Mouse (Mus musculus): ENCODE data around the gene Cacnb4. TPM values are rescaled to one million over a fixed set of nuclear protein-coding genes. Genes with fewer than 3 reads are reported as not detected.
A peak's percentile ranks its signal among the peaks of the same experiment; 100 is the strongest.

Gene Cacnb4
- polyA plus RNA-seq, 1 experiment from 2014 or later: 2.0 TPM

DNA sequence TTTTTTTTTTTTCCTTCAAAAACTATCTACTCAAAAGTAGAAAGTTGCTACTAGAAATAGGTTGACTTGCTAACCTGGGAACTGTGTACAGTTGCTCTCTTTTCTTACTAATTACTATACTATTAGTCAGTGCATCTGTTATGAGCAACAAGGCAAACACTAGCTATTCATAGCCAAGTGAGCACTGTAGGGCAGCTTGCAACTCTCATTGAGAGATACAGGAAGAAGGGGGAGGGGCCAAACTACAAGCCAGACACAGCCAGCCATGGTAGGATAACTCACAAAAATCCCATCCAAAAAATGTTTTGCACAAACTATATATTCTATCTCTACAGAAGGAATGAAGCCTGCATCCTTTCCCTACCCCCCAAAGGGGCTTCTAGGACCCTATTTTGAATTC, 79.1 kb downstream of the Cacnb4 start:
- H3K9ac ChIP-seq (replicated peaks; ENCODE audit: low read length): no peak overlapping the region
- no peaks in the 10 kb centered on the region for H3K4me1 ChIP-seq (ENCODE audit: insufficient read depth, low read length)
- no peaks in the 10 kb centered on the region for H3K9me3 ChIP-seq (ENCODE audit: low read length)
- no peaks in the 10 kb centered on the region for H3K27me3 ChIP-seq (ENCODE audit: insufficient read depth, low read length)
- no peak for ATAC-seq (ENCODE audit: low FRiP score, low TSS enrichment)
- H3K27ac ChIP-seq (ENCODE audit: low read length): no peak overlapping the region
- H3K36me3 ChIP-seq (ENCODE audit: insufficient read depth, low read length): no peaks in the 10 kb centered on the region
- no peak overlapping the region for H3K4me2 ChIP-seq (replicated peaks; ENCODE audit: low read depth, low read length)
- H3K4me3 ChIP-seq (ENCODE audit: low read length): no peak overlapping the region

DNA sequence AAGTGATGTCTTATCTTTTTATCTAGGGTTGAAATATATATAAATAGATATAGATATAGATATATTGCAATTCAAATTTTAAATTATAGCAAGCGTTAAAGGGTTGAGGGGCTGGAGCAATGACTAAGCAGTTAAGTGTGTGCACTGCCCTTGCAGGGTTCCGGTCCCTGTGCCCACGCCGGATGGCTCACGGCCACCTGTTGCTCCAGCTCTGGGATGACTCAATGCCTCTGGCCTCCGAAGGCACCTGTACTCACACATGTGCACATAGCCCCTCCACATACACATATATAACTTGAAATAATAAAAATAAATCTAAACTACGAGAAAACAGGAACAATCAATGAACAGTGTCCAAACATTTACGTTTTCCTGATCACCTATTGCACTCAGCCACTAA, 82.8 kb downstream of the Cacnb4 start:
- Histone ChIP-seq H3K36me3 (ENCODE audit: insufficient read depth, low read length) (no peaks in the 10 kb centered on the region), H3K4me1 (ENCODE audit: insufficient read depth, low read length) (peaks cover 4% of the 10 kb centered on the region; the same call in 1 of the 2 replicates), H3K4me3 (ENCODE audit: low read length) (no peak overlapping the region), H3K27me3 (ENCODE audit: insufficient read depth, low read length) (no peaks in the 10 kb centered on the region), H3K27ac (ENCODE audit: low read length) (no peak overlapping the region), H3K4me2 (replicated peaks; ENCODE audit: low read depth, low read length) (no peak overlapping the region), H3K9me3 (ENCODE audit: low read length) (no peaks in the 10 kb centered on the region), H3K9ac (replicated peaks; ENCODE audit: low read length) (no peak overlapping the region)
- 88% methylated on average over 8 of the region's 8 CpGs for WGBS
- ATAC-seq (ENCODE audit: low FRiP score, low TSS enrichment): no peak

DNA sequence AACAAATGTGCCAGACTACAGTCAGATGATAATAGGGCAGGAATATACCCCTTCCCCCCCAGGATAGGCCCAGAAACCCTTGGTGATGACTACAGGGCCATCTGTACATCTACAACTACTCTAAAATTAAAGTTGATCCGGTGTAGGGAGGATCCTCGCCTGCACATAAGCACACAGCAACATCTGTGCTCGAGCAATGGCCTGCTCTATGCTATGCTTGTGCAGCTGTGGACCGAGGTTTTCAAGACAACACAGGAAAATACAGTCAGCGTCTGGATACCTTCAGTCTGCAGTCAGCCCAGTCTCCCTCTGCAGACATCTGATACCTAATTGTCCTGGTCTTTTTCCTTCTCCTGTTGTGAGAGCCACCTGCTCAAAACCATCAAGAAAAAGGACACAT, 83.4 kb downstream of the Cacnb4 start:
- 47% methylated on average over 5 of the region's 5 CpGs for WGBS
- no peak overlapping the region for H3K4me3 ChIP-seq (ENCODE audit: low read length)
- ATAC-seq (ENCODE audit: low FRiP score, low TSS enrichment): no peak

DNA sequence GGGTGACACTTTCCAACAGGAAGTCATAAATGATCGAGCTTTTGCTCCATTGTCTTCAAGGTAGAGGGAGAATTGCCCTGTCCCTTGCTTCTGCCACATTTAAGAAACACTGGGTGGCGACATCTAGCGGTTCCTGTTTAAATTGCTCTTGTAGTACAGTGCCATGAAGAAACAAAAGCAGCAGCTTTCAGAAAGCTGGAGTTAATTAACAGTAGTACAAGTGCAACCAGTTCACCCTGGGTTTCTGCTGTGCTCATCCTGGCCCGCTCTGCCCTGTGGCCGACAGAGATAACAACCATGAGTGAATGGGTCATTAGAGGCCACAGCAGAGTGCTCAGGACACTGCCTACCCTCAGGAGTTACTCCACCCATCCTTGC, 85.7 kb downstream of the Cacnb4 start:
- Histone ChIP-seq H3K27ac (ENCODE audit: low read length) (no peak overlapping the region), H3K4me3 (ENCODE audit: low read length) (no peak overlapping the region), H3K9ac (replicated peaks; ENCODE audit: low read length) (no peak overlapping the region), H3K4me2 (replicated peaks; ENCODE audit: low read depth, low read length) (no peak overlapping the region), H3K9me3 (ENCODE audit: low read length) (no peaks in the 10 kb centered on the region), H3K27me3 (ENCODE audit: insufficient read depth, low read length) (no peaks in the 10 kb centered on the region), H3K4me1 (ENCODE audit: insufficient read depth, low read length) (peaks cover 4% of the 10 kb centered on the region; the same call in 1 of the 2 replicates), H3K36me3 (ENCODE audit: insufficient read depth, low read length) (no peaks in the 10 kb centered on the region)
- WGBS: 2% methylated on average over 5 of the region's 5 CpGs
- ATAC-seq (ENCODE audit: low FRiP score, low TSS enrichment): peak; percentile 60; the same call in 1 of the 2 replicates

More for the DNA sequence above, 83.4 kb downstream of the Cacnb4 start:
- Histone ChIP-seq H3K27ac (ENCODE audit: low read length) (no peak overlapping the region), H3K9ac (replicated peaks; ENCODE audit: low read length) (no peak overlapping the region), H3K36me3 (ENCODE audit: insufficient read depth, low read length) (no peaks in the 10 kb centered on the region), H3K9me3 (ENCODE audit: low read length) (no peaks in the 10 kb centered on the region), H3K4me1 (ENCODE audit: insufficient read depth, low read length) (peaks cover 4% of the 10 kb centered on the region; the same call in 1 of the 2 replicates), H3K27me3 (ENCODE audit: insufficient read depth, low read length) (no peaks in the 10 kb centered on the region), H3K4me2 (replicated peaks; ENCODE audit: low read depth, low read length) (no peak overlapping the region)

DNA sequence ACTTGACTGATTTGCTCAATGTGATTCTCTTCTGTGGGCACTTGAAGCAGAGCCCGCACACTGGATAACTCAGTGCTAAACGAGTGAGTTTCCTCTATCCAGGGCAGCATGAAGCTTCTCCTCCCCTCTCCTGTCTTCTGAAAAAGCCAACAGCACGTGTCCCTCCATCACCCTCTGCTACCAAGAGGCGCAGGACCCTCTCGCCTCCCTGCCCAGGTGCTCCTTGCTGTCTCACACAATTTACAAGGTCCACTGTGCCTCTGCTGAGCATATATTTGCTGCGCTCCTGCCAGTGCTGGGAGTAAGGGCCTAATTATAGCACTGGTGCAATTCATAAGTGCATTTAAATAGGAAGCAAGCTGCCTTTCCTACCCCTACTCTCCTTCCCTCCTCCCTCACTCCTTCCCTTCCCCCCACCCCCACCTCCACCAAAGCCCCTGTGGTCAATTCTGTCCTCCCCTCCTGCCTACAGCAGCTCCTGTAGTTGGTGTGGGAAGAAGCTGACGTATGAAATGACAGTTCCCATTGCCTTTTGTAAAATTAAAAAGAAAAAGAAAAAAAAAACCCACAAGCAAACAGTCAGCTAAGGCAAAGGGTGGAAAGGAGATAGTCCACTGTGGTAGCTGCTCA, 86.2 kb downstream of the Cacnb4 start:
- ATAC-seq (ENCODE audit: low FRiP score, low TSS enrichment): no peak
- Histone ChIP-seq H3K27me3 (ENCODE audit: insufficient read depth, low read length) (no peaks in the 10 kb centered on the region), H3K9ac (replicated peaks; ENCODE audit: low read length) (no peak overlapping the region), H3K9me3 (ENCODE audit: low read length) (no peaks in the 10 kb centered on the region), H3K4me1 (ENCODE audit: insufficient read depth, low read length) (peaks cover 4% of the 10 kb centered on the region; the same call in 1 of the 2 replicates), H3K4me2 (replicated peaks; ENCODE audit: low read depth, low read length) (no peak overlapping the region), H3K4me3 (ENCODE audit: low read length) (no peak overlapping the region), H3K36me3 (ENCODE audit: insufficient read depth, low read length) (no peaks in the 10 kb centered on the region), H3K27ac (ENCODE audit: low read length) (no peak overlapping the region)
- 67% methylated on average over 7 of the region's 7 CpGs for WGBS

DNA sequence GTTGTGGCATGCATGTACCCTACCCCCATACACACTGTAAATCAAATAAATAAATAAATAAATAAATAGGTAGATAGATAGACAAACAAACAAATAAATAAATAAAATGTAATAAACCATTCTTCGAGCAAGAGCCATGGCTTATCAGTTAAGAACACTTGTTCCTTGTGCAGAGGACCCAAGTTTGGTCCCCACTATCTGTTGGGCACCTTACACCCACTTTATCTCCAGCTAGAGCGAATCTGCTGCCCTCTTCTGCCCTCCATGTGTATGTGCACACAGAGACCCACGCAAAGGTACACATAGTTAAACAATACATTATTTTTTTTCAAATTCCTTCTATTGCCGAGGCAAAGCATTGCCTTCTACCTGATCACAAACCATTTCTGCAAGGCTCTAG, 87.1 kb downstream of the Cacnb4 start:
- H3K4me1 ChIP-seq (ENCODE audit: insufficient read depth, low read length): peaks cover 4% of the 10 kb centered on the region; the same call in 1 of the 2 replicates
- H3K36me3 ChIP-seq (ENCODE audit: insufficient read depth, low read length): no peaks in the 10 kb centered on the region
- no peak for ATAC-seq (ENCODE audit: low FRiP score, low TSS enrichment)
- no peak overlapping the region for H3K27ac ChIP-seq (ENCODE audit: low read length)
- whole genome bisulfite sequencing: 97% methylated on average over 4 of the region's 4 CpGs
- no peaks in the 10 kb centered on the region for H3K27me3 ChIP-seq (ENCODE audit: insufficient read depth, low read length)
- no peak overlapping the region for H3K4me3 ChIP-seq (ENCODE audit: low read length)
- H3K9ac ChIP-seq (replicated peaks; ENCODE audit: low read length): no peak overlapping the region
- H3K4me2 ChIP-seq (replicated peaks; ENCODE audit: low read depth, low read length): no peak overlapping the region
- no peaks in the 10 kb centered on the region for H3K9me3 ChIP-seq (ENCODE audit: low read length)

DNA sequence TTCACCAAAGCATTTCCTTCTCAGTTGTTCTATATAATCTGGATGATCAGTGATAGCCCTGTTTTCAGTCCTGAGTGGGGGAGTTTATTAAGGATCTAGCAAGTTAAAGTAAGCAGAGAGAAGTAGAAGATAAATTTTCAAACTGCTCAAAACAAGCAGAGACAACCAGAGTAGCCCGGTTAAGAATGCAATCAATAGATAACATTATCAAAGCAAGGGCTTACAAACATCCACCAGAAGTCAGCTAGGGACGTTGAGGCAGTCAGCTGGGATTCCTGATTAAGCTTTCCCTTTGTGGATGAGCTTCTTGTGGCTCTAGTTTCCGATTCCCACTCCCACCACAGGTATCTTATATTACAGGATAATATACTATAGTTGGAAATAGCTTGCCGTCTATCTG, 91.2 kb downstream of the Cacnb4 start:
- Histone ChIP-seq H3K9me3 (ENCODE audit: low read length) (peaks cover 4% of the 10 kb centered on the region; the same call in 1 of the 2 replicates), H3K4me3 (ENCODE audit: low read length) (no peak overlapping the region), H3K4me2 (replicated peaks; ENCODE audit: low read depth, low read length) (no peak overlapping the region), H3K4me1 (ENCODE audit: insufficient read depth, low read length) (peaks cover 2% of the 10 kb centered on the region; the same call in 1 of the 2 replicates), H3K27ac (ENCODE audit: low read length) (no peak overlapping the region), H3K27me3 (ENCODE audit: insufficient read depth, low read length) (no peaks in the 10 kb centered on the region), H3K36me3 (ENCODE audit: insufficient read depth, low read length) (no peaks in the 10 kb centered on the region), H3K9ac (replicated peaks; ENCODE audit: low read length) (no peak overlapping the region)
- ATAC-seq (ENCODE audit: low FRiP score, low TSS enrichment): no peak
- 76% methylated on average over 4 of the region's 4 CpGs for WGBS

DNA sequence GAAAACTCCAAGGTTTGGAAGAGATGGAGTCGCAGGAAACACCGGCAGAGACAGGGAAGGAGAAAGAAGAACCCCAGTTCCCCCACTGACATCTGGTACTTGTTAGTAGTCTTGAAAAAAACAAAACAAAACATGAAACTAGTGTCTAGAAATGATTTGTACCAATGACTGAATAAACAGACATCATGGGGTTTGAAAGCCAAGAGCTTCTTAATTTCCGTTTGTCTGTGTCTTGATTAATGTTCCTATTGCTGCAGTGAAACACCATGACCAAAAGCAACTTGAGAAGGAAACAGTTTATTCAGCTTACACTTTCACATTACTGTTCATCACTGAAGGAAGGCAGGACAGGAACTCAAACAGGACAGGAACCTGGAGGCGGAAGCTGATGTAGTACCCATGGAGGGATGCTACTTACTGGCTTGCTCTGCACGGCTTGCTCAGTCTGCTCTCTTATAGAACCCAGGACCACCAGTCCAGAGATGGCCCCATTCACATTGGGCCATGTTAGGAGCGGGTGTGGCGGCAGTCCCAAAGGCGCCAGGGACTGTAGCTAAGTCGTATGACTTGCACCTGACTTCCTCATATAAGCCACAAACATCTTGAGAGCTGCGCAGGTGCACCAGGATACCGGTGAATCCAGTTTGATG, 95.4 kb downstream of the Cacnb4 start:
- peak; percentile 64; the same call in 1 of the 2 replicates for ATAC-seq (ENCODE audit: low FRiP score, low TSS enrichment)
- H3K4me3 ChIP-seq (ENCODE audit: low read length): no peak overlapping the region
- H3K9me3 ChIP-seq (ENCODE audit: low read length): peaks cover 4% of the 10 kb centered on the region; the same call in 1 of the 2 replicates
- WGBS: 70% methylated on average over 9 of the region's 11 CpGs
- no peak overlapping the region for H3K4me2 ChIP-seq (replicated peaks; ENCODE audit: low read depth, low read length)
- H3K36me3 ChIP-seq (ENCODE audit: insufficient read depth, low read length): no peaks in the 10 kb centered on the region
- peaks cover 5% of the 10 kb centered on the region; the same call in 1 of the 2 replicates for H3K4me1 ChIP-seq (ENCODE audit: insufficient read depth, low read length)
- no peak overlapping the region for H3K9ac ChIP-seq (replicated peaks; ENCODE audit: low read length)
- no peaks in the 10 kb centered on the region for H3K27me3 ChIP-seq (ENCODE audit: insufficient read depth, low read length)
- H3K27ac ChIP-seq (ENCODE audit: low read length): peak overlapping the region; percentile 70

DNA sequence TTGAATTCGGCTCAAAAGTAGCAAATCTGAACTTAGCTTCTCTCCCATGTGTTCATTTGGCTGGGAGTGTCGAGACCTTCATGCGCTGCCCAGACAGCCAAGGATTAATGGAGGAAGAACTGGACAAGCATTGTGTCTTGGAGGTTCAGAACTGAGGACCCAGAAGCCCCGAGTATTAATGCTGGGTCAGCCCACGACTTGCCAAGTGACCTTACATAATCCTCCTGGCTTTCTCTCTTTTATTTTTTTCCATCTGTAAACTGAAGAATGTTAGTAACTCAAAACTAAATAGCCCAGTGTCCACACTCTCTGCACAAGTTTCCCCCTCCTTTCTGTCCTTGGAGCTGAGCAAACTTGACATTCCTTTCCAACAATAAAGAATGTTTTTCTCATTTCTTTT, 95.9 kb downstream of the Cacnb4 start:
- Histone ChIP-seq H3K27ac (ENCODE audit: low read length) (peak overlapping the region; percentile 70), H3K4me3 (ENCODE audit: low read length) (no peak overlapping the region), H3K36me3 (ENCODE audit: insufficient read depth, low read length) (no peaks in the 10 kb centered on the region), H3K27me3 (ENCODE audit: insufficient read depth, low read length) (no peaks in the 10 kb centered on the region), H3K9me3 (ENCODE audit: low read length) (peaks cover 4% of the 10 kb centered on the region; the same call in 1 of the 2 replicates), H3K4me2 (replicated peaks; ENCODE audit: low read depth, low read length) (no peak overlapping the region), H3K9ac (replicated peaks; ENCODE audit: low read length) (no peak overlapping the region), H3K4me1 (ENCODE audit: insufficient read depth, low read length) (peaks cover 5% of the 10 kb centered on the region; the same call in 1 of the 2 replicates)
- WGBS: 39% methylated on average over 5 of the region's 5 CpGs
- ATAC-seq (ENCODE audit: low FRiP score, low TSS enrichment): peak; percentile 71; the same call in 1 of the 2 replicates

DNA sequence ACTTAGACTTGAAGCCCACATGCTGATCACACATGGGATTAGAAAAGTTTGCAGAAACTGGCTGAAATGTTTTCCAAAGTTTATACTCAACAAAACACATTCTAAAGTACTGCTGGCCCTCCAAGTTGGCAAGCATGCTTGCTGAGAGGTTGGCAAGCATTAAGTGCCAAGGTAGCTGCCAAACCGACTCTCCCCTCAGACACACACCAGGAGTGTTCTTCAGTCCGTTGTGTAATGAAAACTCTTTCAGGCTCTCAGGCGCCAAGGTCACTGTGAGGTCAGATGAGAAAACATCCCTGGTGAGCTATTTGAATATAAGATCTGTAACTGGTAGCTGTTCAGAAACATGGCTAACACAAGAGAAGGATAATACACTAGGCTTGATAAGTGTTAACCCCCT, 97.8 kb downstream of the Cacnb4 start:
- Histone ChIP-seq H3K9me3 (ENCODE audit: low read length) (peaks cover 4% of the 10 kb centered on the region; the same call in 1 of the 2 replicates), H3K27ac (ENCODE audit: low read length) (no peak overlapping the region), H3K4me1 (ENCODE audit: insufficient read depth, low read length) (peaks cover 5% of the 10 kb centered on the region; the same call in 1 of the 2 replicates), H3K9ac (replicated peaks; ENCODE audit: low read length) (no peak overlapping the region), H3K27me3 (ENCODE audit: insufficient read depth, low read length) (no peaks in the 10 kb centered on the region), H3K36me3 (ENCODE audit: insufficient read depth, low read length) (no peaks in the 10 kb centered on the region), H3K4me2 (replicated peaks; ENCODE audit: low read depth, low read length) (no peak overlapping the region), H3K4me3 (ENCODE audit: low read length) (no peak overlapping the region)
- WGBS: 50% methylated on average over 3 of the region's 3 CpGs
- ATAC-seq (ENCODE audit: low FRiP score, low TSS enrichment): no peak
